Mouse (Mus musculus) left cerebral cortex, postnatal 25 days (tissue): ENCODE measurements around the gene Ugt3a2. TPM values are rescaled to one million over a fixed set of nuclear protein-coding genes. Genes with fewer than 3 reads are reported as not detected.

Experiments used
- DNase-seq, 2 experiments: peaks; one replicate each; pipeline ENCODE4 v3.0.0; 2022; ENCODE audit warnings: low spot score in 2 of 2, mixed read lengths in 1 of 2
- intact Hi-C: fragments of 180-260 bp; cut with DNase I; formaldehyde crosslinking; loops from one replicate; pipeline ENCODE4 v1.15.1; 2025
- total RNA-seq, 2 experiments: library from RNA; stranded (reverse); gene quantifications; 2 replicates each; pipeline ENCODE4 v1.2.3; 2021

Ugt3a2 gene
- total RNA-seq, result not detected

GRCm38 (mm10) chr15:9335341-9335740 lies at the start of gene Ugt3a2:
Gene Ugt3a2, plus strand, starts transcription at chr15:9335550.
- intact Hi-C loops, result no loop called here
- no peak for DNase-seq

- no peak for DNase-seq
- intact Hi-C loops, result no loop called here
These were observed 45.7 kb upstream of the Ugt3a2 start for GRCm38 (mm10) chr15:9289660-9290059.

- intact Hi-C loops, result no loop called here
- DNase-seq, result no peak
These were observed 29.2 kb upstream of the Ugt3a2 start for GRCm38 (mm10) chr15:9305978-9306692.

- intact Hi-C loops, result no loop called here
- DNase-seq, result no peak
These were observed 754 bp upstream of the Ugt3a2 start for GRCm38 (mm10) chr15:9334596-9334995.

- intact Hi-C loops, result no loop called here
- DNase-seq, result no peak
These were observed 1.3 kb downstream of the Ugt3a2 start for GRCm38 (mm10) chr15:9336616-9337015.

GRCm38 (mm10) chr15:9337021-9337420 lies 1.7 kb downstream of the Ugt3a2 start:
- intact Hi-C loops, result no loop called here
- DNase-seq, result no peak

- intact Hi-C loops, result no loop called here
- DNase-seq, result no peak
These were observed 13.4 kb downstream of the Ugt3a2 start for GRCm38 (mm10) chr15:9348739-9349138.

- intact Hi-C loops, result no loop called here
- no peak for DNase-seq
These were observed 27.5 kb downstream of the Ugt3a2 start for GRCm38 (mm10) chr15:9362801-9363200.

- intact Hi-C loops, result no loop called here
- DNase-seq, result no peak
These were observed 33.4 kb downstream of the Ugt3a2 start for GRCm38 (mm10) chr15:9368774-9369173.

GRCm38 (mm10) chr15:9376281-9376680 lies 40.9 kb downstream of the Ugt3a2 start:
- intact Hi-C loops, result no loop called here
- no peak for DNase-seq

- no peak for DNase-seq
- intact Hi-C loops, result no loop called here
These were observed 74.1 kb downstream of the Ugt3a2 start for GRCm38 (mm10) chr15:9409475-9409874.

Other genes starting within 250 kb of the Ugt3a2 start
- 10 to 100 TPM; 67.1 to 71.3 TPM for gene Lmbrd2, start 195.0 kb upstream of the Ugt3a2 start, total RNA-seq
- gene Skp2, start 180.1 kb upstream of the Ugt3a2 start, total RNA-seq, result 1 to 10 TPM; 4.9 to 5.5 TPM
- not detected for gene Ugt3a1, start 58.7 kb upstream of the Ugt3a2 start, total RNA-seq
- 1 to 10 TPM; 1.3 to 2.5 TPM for gene Capsl, start 100.5 kb downstream of the Ugt3a2 start, total RNA-seq
- under 1 TPM; 0.32 to 0.44 TPM for gene Il7r, start 194.6 kb downstream of the Ugt3a2 start, total RNA-seq